Mouse (Mus musculus) v-Abl transformed pro-B cells (cell line): ENCODE results near the gene Lnx1.

Source experiments
- in situ Hi-C, 2 experiments: fragments of 400-800 bp; cut with MboI; formaldehyde crosslinking; loops; one replicate each; pipeline ENCODE4 v1.15.1; 2025; ENCODE audit not compliant: unreplicated experiment in 2 of 2

Gene Lnx1

GRCm38 (mm10) chr5:74699673-74700072, 3.0 kb downstream of the Lnx1 start:
- in situ Hi-C loops = no loop called here

- in situ Hi-C loops = no loop called here
Observed at GRCm38 (mm10) chr5:74697534-74697933, 5.2 kb downstream of the Lnx1 start.

GRCm38 (mm10) chr5:74694390-74694801, 8.3 kb downstream of the Lnx1 start:
- in situ Hi-C loops = no loop called here

- in situ Hi-C loops = no loop called here
Observed at GRCm38 (mm10) chr5:74693836-74694235, 8.9 kb downstream of the Lnx1 start.

- in situ Hi-C loops = no loop called here
Observed at GRCm38 (mm10) chr5:74692411-74693090, 10.2 kb downstream of the Lnx1 start.

GRCm38 (mm10) chr5:74688822-74689221, 13.9 kb downstream of the Lnx1 start:
- in situ Hi-C loops = no loop called here

GRCm38 (mm10) chr5:74684944-74685343, 17.8 kb downstream of the Lnx1 start:
- in situ Hi-C loops = no loop called here

GRCm38 (mm10) chr5:74683832-74684231, 18.9 kb downstream of the Lnx1 start:
- in situ Hi-C loops = no loop called here

- in situ Hi-C loops = no loop called here
Observed at GRCm38 (mm10) chr5:74682735-74683134, 20.0 kb downstream of the Lnx1 start.

GRCm38 (mm10) chr5:74679631-74680030, 23.1 kb downstream of the Lnx1 start:
- in situ Hi-C loops = no loop called here

- in situ Hi-C loops = no loop called here
Observed at GRCm38 (mm10) chr5:74678693-74679092, 24.0 kb downstream of the Lnx1 start.

- in situ Hi-C loops = no loop called here
Observed at GRCm38 (mm10) chr5:74677399-74678338, 25.0 kb downstream of the Lnx1 start.

- in situ Hi-C loops = no loop called here
Observed at GRCm38 (mm10) chr5:74672556-74672955, 30.2 kb downstream of the Lnx1 start.

GRCm38 (mm10) chr5:74670877-74671276, 31.8 kb downstream of the Lnx1 start:
- in situ Hi-C loops = no loop called here

GRCm38 (mm10) chr5:74669925-74670324, 32.8 kb downstream of the Lnx1 start:
- in situ Hi-C loops = no loop called here

- in situ Hi-C loops = no loop called here
Observed at GRCm38 (mm10) chr5:74668956-74669355, 33.8 kb downstream of the Lnx1 start.

GRCm38 (mm10) chr5:74662618-74663017, 40.1 kb downstream of the Lnx1 start:
- in situ Hi-C loops = no loop called here

- in situ Hi-C loops = no loop called here
Observed at GRCm38 (mm10) chr5:74661734-74662560, 40.8 kb downstream of the Lnx1 start.

GRCm38 (mm10) chr5:74659856-74660255, 42.9 kb downstream of the Lnx1 start:
- in situ Hi-C loops = no loop called here

- in situ Hi-C loops = no loop called here
Observed at GRCm38 (mm10) chr5:74659281-74659680, 43.4 kb downstream of the Lnx1 start.

- in situ Hi-C loops = no loop called here
Observed at GRCm38 (mm10) chr5:74657930-74658329, 44.8 kb downstream of the Lnx1 start.
